In the genomic region with DNA sequence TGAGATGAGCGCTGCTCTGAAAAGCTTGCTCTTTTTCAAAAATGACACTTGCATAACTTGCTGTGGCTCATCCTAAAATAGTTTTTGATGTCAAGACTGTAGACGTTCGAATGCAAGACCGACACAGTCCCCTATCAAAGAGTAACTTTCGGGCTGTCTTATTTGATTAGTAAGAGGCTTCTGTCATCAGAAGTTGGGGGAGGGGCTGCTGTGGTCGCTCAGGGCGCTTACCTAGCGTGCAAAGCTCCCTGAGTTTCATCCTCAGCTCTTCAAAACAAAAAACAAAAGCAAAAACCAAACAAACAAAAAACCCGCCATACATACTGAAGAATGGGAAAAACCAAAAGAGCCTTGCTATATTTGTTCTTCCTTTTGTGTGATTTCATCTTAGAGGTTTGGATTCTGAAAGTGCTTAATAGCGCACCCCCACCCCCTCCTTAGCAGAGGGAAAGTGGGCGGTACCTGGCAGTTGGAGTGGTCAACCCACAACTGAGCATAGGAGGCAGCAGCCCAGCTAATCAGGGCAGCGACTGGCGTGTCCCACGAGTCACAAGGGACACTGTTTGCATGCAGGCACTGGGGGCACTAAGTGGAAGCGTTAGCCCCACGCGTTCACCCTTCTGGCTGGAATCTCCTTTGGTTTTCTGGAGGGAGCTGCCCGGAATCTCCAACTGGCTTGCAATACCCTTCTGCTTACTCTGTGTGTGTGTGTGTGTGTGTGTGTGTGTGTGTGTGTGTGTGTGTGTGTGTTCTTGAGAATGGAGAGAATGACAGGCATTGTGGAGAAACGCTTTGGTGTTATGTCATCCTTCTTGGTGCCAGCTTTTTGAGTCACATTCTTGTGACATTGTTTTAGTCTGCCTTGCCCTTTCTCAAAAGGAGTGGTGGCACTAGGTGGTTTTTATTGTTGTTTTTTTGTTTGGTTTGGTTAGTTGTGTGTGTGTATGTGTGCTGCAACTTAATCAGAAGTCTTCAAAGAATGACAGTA, we compare ENCODE assay signal across 8 mouse cellular contexts. TPM values are rescaled to one million over a fixed set of nuclear protein-coding genes. Genes with fewer than 3 reads are reported as not detected.
DNase-seq lines count a peak whose midpoint lies in the region; TF ChIP-seq lines count a peak whose summit lies in the region.

No protein-coding gene starts in this region.

- no peaks in the 10 kb centered on the region for H3K9me3 ChIP-seq in MEL (replicated peaks; ENCODE audit: insufficient read depth, low read length)

- TF ChIP-seq EP300 in MEL (IDR thresholded peaks at IDR 0.05; ENCODE audit: low read depth in 1 of 2, low read length in 2 of 2) = no peak

- TF ChIP-seq POLR2A in MEL (IDR thresholded peaks at IDR 0.05; ENCODE audit: control insufficient read depth in 1 of 2, insufficient read depth in 1 of 2, low read depth in 1 of 2, low read length in 2 of 2, poor library complexity in 1 of 2) = no peak

- no peaks in the 10 kb centered on the region for H3K27me3 ChIP-seq in MEL (ENCODE audit: control insufficient read depth in 1 of 2, insufficient read depth in 2 of 2, low read length in 2 of 2)

- peaks cover 0 to 9% of the 10 kb centered on the region in 2 experiments; a peak in 2 of 4 replicates for H3K36me3 ChIP-seq in MEL (ENCODE audit: control insufficient read depth in 1 of 2, insufficient read depth in 2 of 2, low read length in 2 of 2)

- peak overlapping the region; percentile 71 to 79 for H3K4me3 ChIP-seq in MEL (ENCODE audit: control insufficient read depth in 1 of 2, insufficient read depth in 1 of 2, low read depth in 2 of 2, low read length in 2 of 2)

- TF ChIP-seq RAD21 in MEL (IDR thresholded peaks at IDR 0.05; ENCODE audit: low read depth, low read length) = no peak

- H3K79me2 ChIP-seq in MEL (ENCODE audit: control insufficient read depth, insufficient read depth, low read length, poor library complexity) = no peaks in the 10 kb centered on the region; the same call in 1 of the 2 replicates

- no peak for TF ChIP-seq CTCF in MEL (IDR thresholded peaks at IDR 0.05 in 2 of 3, conservative IDR thresholded peaks at IDR 0.05 in 1 of 3; ENCODE audit: control insufficient read depth in 1 of 3, insufficient read depth in 1 of 3, low read depth in 2 of 3, low read length in 3 of 3, poor library complexity in 1 of 3, severe bottlenecking in 1 of 3)

- H3K9ac ChIP-seq in MEL (ENCODE audit: control insufficient read depth, low read depth, low read length, poor library complexity, severe bottlenecking) = peak overlapping the region; percentile 80

- 0 out of 4 replicates have a peak, but pooled peaks cover 0 to 7% of the 10 kb centered on the region in 2 experiments for H3K4me1 ChIP-seq in MEL (ENCODE audit: control insufficient read depth in 1 of 2, insufficient read depth in 2 of 2, low read length in 2 of 2)

- H3K27ac ChIP-seq in MEL (ENCODE audit: control insufficient read depth, low read depth, low read length) = 0 out of 2 replicates have a peak overlapping the region, but pooled peaks have one; percentile 21

- peak; percentile 55 for DNase-seq in MEL (ENCODE audit: low read depth, low spot score)
- peak; percentile 47 to 64 for DNase-seq in cerebellum, adult 18-20 months
- DNase-seq in forelimb bud, embryonic 11.5 days (ENCODE audit: low read depth, low spot score) = peak; percentile 12
- peak; percentile 76 for DNase-seq in heart, postnatal 4 days
- peak; percentile 44 to 51 for DNase-seq in layer of hippocampus, postnatal 10 days (ENCODE audit: low spot score in 2 of 2)
- DNase-seq in lung, postnatal 10 days = peak; percentile 71
- peak; percentile 71 for DNase-seq in retina, embryonic 14.5 days (ENCODE audit: low spot score)
- peak; percentile 27 for DNase-seq in thymus, postnatal 25 days

TF ChIP-seq in MEL, 35 proteins besides CTCF, POLR2A, EP300 and RAD21:
- TF ChIP-seq MXI1 (IDR thresholded peaks at IDR 0.05; ENCODE audit: low read depth, low read length) = peak; percentile 47
- peak; percentile 36; the same call in 1 of the 2 replicates for TF ChIP-seq BHLHE40 (IDR thresholded peaks at IDR 0.05; ENCODE audit: borderline replicate concordance, low read depth, low read length)
- no peak for TF ChIP-seq ZMIZ1 (IDR thresholded peaks at IDR 0.05; ENCODE audit: low read depth, low read length)
- no peak for TF ChIP-seq POLR2AphosphoS5 (IDR thresholded peaks at IDR 0.05; ENCODE audit: borderline replicate concordance, low read depth, low read length)
- TF ChIP-seq SIN3A (IDR thresholded peaks at IDR 0.05; ENCODE audit: low read length) = no peak; the same call in 1 of the 2 replicates
- TF ChIP-seq HCFC1 (IDR thresholded peaks at IDR 0.05; ENCODE audit: low read depth, low read length) = 0 out of 2 replicates have a peak, but pooled peaks have one; percentile 6

RNA-seq across cellular contexts. Expression of a gene that starts 1.0 kb away (rescaled TPM):
- total RNA-seq in MEL (2012; rRNA removed) = 50.1 and 53.0 TPM in 2 replicates
- 10 to 100 TPM; 61.2 to 69.0 TPM for polyA plus RNA-seq in MEL (2012; ENCODE audit: insufficient read depth in 1 of 2, insufficient read length in 2 of 2, low read depth in 1 of 2, low replicate concordance in 2 of 2, missing spikeins in 1 of 2)
- total RNA-seq in heart, postnatal 4 days (2021) = 10 to 100 TPM; 67.9 to 75.3 TPM
- total RNA-seq in layer of hippocampus, postnatal 10 days (2021) = 100 to 1,000 TPM; 109 to 119 TPM

RNA-seq across cellular contexts. Expression of a gene that starts 36.4 kb away (rescaled TPM):
- 16.0 and 21.0 TPM in 2 replicates for total RNA-seq in MEL (2012; rRNA removed)
- 10 to 100 TPM in 1 of 2 experiments, not detected in 1; 18.4 TPM for polyA plus RNA-seq in MEL (2012; ENCODE audit: insufficient read depth in 1 of 2, insufficient read length in 2 of 2, low read depth in 1 of 2, low replicate concordance in 2 of 2, missing spikeins in 1 of 2)
- 10 to 100 TPM; 22.5 to 22.6 TPM for total RNA-seq in heart, postnatal 4 days (2021)
- total RNA-seq in layer of hippocampus, postnatal 10 days (2021) = 10 to 100 TPM; 42.4 to 43.3 TPM

Comparison
In these comparisons a context has a peak if more than half of its experiments do, and no peak if none do; other contexts are left out.
1. Peak in every context shown above with its lines: DNase-seq, H3K4me3 ChIP-seq and H3K27ac ChIP-seq.
2. DNase-seq: peak in every context shown above with its lines; median percentile 76 in heart, postnatal 4 days; 71 in lung, postnatal 10 days; 71 in retina, embryonic 14.5 days; 56 in cerebellum, adult 18-20 months; 55 in MEL; 48 in layer of hippocampus, postnatal 10 days; 27 in thymus, postnatal 25 days; 12 in forelimb bud, embryonic 11.5 days.